Mouse (Mus musculus) lung, postnatal 0 days (tissue): Measurements from ENCODE around the gene Ccdc88c. TPM values are rescaled to one million over a fixed set of nuclear protein-coding genes. Genes with fewer than 3 reads are reported as not detected.

ENCODE experiments used
- ATAC-seq: fragments of 200-750 bp; cut with Nextera tagmentation; 2 replicates; pipeline ENCODE4 v1.8.0; 2017; ENCODE audit warnings: moderate library complexity
- DNase-seq: peaks from one replicate; pipeline ENCODE4 v3.0.0-alpha.2; 2016; ENCODE audit warnings: low spot score
- H3K27ac ChIP-seq: fragments of 300-500 bp; sonication (generic); 2 replicates; pipeline ENCODE4 v1.5.1; 2014; ENCODE audit warnings: antibody characterized with exemption, mild to moderate bottlenecking, low read length, mixed read lengths
- H3K27me3 ChIP-seq: fragments of 300-500 bp; sonication (generic); replicated peaks from 2 replicates; pipeline ENCODE4 v1.6.1; 2014; ENCODE audit warnings: low read length, mixed read lengths; ENCODE audit not compliant: insufficient read depth
- H3K36me3 ChIP-seq: fragments of 300-500 bp; sonication (generic); 2 replicates; pipeline ENCODE4 v1.6.1; 2014; ENCODE audit warnings: low read length, mixed read lengths; ENCODE audit not compliant: insufficient read depth
- H3K4me1 ChIP-seq: fragments of 300-500 bp; sonication (generic); 2 replicates; pipeline ENCODE4 v1.6.1; 2014; ENCODE audit warnings: antibody characterized with exemption, low read depth, low read length, mixed read lengths; ENCODE audit not compliant: insufficient read depth
- H3K4me2 ChIP-seq: fragments of 300-500 bp; sonication (generic); replicated peaks from 2 replicates; pipeline ENCODE4 v1.6.1; 2014; ENCODE audit warnings: low read depth, mild to moderate bottlenecking, low read length, moderate library complexity, mixed read lengths
- H3K4me3 ChIP-seq: fragments of 300-500 bp; sonication (generic); 2 replicates; pipeline ENCODE4 v1.5.1; 2014; ENCODE audit warnings: low read depth, low read length
- H3K9ac ChIP-seq: fragments of 300-500 bp; sonication (generic); replicated peaks from 2 replicates; pipeline ENCODE4 v1.6.1; 2014; ENCODE audit warnings: low read depth, mild to moderate bottlenecking
- H3K9me3 ChIP-seq: fragments of 300-500 bp; sonication (generic); 2 replicates; pipeline ENCODE4 v1.6.1; 2016; ENCODE audit warnings: low read length, mixed read lengths
- CTCF ChIP-seq: IDR thresholded peaks from 2 replicates; pipeline ENCODE4 v1.5.1; 2016; ENCODE audit warnings: antibody characterized with exemption, mild to moderate bottlenecking
- EP300 ChIP-seq: IDR thresholded peaks from 2 replicates; pipeline ENCODE4 v1.6.1; 2016; ENCODE audit warnings: antibody characterized with exemption, mild to moderate bottlenecking, control low read depth
- WGBS: fragments of 180-500 bp; shearing (Covaris S2); extraction: QIAGEN DNeasy Blood & Tissue Kit; methylation state at CpG from one replicate; pipeline ENCODE4 v1.1.7; 2014; 5-methylcytosine and 5-hydroxymethylcytosine counted together
- polyA plus RNA-seq: library from polyadenylated mRNA; unstranded; fragments of >200 nt; fragmentation: Nextera tagmentation; extraction: Ambion mirVana; gene quantifications from 2 replicates; pipeline ENCODE4 v1.2.1, GENCODE M21; 2015

Gene Ccdc88c
- polyA plus RNA-seq, 1 experiment from 2014 or later, result 7.4 TPM

DNA sequence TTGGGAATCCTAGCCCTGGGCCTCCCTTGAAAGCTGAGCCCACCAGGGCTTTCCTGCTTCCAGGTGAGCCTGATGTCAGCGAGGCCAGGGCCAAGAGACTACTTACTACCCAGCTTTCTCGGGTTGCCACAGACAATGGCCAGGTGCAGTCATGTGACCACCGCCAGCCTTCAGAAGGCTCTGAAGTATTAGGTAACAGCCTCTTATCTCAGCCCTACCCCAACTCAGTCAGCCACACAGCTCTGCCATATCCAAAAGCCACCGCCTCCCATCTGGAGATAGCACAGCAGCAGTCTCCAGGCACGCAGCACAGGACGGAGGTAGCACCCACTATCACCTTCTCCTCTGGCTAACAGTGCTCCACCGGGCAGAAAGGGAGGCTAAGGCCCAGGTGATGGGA, 3.5 kb downstream of the Ccdc88c start:
- H3K36me3 ChIP-seq, result no peaks in the 10 kb centered on the region
- peaks cover 5% of the 10 kb centered on the region; the same call in 1 of the 2 replicates for H3K4me1 ChIP-seq
- ATAC-seq (peak; percentile 52), DNase-seq (peak; percentile 85)
- no peak for TF ChIP-seq EP300
- TF ChIP-seq CTCF, result no peak
- no peaks in the 10 kb centered on the region; the same call in 1 of the 2 replicates for H3K27me3 ChIP-seq
- peak overlapping the region; percentile 22 for H3K4me2 ChIP-seq
- no peak overlapping the region for H3K9ac ChIP-seq
- peak overlapping the region; percentile 22; the same call in 1 of the 2 replicates for H3K27ac ChIP-seq
- 51% methylated on average over 7 of the region's 7 CpGs for WGBS
- no peaks in the 10 kb centered on the region for H3K9me3 ChIP-seq
- no peak overlapping the region for H3K4me3 ChIP-seq

- H3K27me3 ChIP-seq, result no peaks in the 10 kb centered on the region; the same call in 1 of the 2 replicates
Measured at GRCm38 (mm10) chr12:101024824-101025223, 4.0 kb downstream of the Ccdc88c start.

GRCm38 (mm10) chr12:101023143-101023542, 5.7 kb downstream of the Ccdc88c start:
- Histone ChIP-seq H3K9ac (no peak overlapping the region), H3K4me1 (peaks cover 17% of the 10 kb centered on the region), H3K27me3 (no peaks in the 10 kb centered on the region), H3K9me3 (no peaks in the 10 kb centered on the region), H3K27ac (no peak overlapping the region), H3K4me2 (no peak overlapping the region), H3K36me3 (no peaks in the 10 kb centered on the region), H3K4me3 (no peak overlapping the region)
- TF ChIP-seq EP300 (no peak), CTCF (no peak)
- ATAC-seq (no peak), DNase-seq (no peak)
- WGBS, result 71% methylated on average over 11 of the region's 11 CpGs

More at GRCm38 (mm10) chr12:101024824-101025223, 4.0 kb downstream of the Ccdc88c start:
- Histone ChIP-seq H3K36me3 (no peaks in the 10 kb centered on the region), H3K4me2 (no peak overlapping the region; the same call in 1 of the 2 replicates), H3K4me3 (no peak overlapping the region), H3K4me1 (peaks cover 10% of the 10 kb centered on the region; the same call in 1 of the 2 replicates), H3K27ac (0 out of 2 replicates have a peak overlapping the region, but pooled peaks have one; percentile 22), H3K9me3 (no peaks in the 10 kb centered on the region), H3K9ac (no peak overlapping the region)
- DNase-seq (no peak), ATAC-seq (no peak)
- TF ChIP-seq EP300 (no peak), CTCF (no peak)
- WGBS, result 58% methylated on average over 8 of the region's 8 CpGs

DNA sequence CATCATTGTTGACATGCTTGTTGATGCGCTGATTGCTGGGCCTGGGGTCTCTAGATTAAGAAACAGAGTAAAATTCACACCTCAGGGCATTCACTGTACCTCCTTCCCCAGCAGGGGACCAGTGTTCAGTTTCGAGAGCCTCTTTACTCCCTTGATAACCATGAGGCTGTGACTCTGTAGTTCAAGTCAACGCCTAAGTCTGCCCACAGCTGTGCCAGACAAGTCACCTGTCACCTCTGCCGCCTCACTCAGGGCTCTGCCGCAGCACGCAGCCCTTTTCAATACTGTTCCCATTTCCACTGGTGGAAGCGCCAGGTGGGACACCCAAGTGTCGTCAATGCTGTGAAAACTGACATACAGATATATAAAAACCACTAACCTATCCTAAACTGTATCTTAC, 6.5 kb downstream of the Ccdc88c start:
- Histone ChIP-seq H3K4me2 (no peak overlapping the region), H3K27ac (no peak overlapping the region), H3K36me3 (no peaks in the 10 kb centered on the region), H3K9me3 (no peaks in the 10 kb centered on the region), H3K9ac (no peak overlapping the region), H3K4me3 (no peak overlapping the region), H3K27me3 (no peaks in the 10 kb centered on the region), H3K4me1 (peaks cover 20% of the 10 kb centered on the region)
- ATAC-seq, result no peak
- 72% methylated on average over 8 of the region's 8 CpGs for WGBS
- DNase-seq, result no peak
- TF ChIP-seq CTCF (no peak), EP300 (no peak)

DNA sequence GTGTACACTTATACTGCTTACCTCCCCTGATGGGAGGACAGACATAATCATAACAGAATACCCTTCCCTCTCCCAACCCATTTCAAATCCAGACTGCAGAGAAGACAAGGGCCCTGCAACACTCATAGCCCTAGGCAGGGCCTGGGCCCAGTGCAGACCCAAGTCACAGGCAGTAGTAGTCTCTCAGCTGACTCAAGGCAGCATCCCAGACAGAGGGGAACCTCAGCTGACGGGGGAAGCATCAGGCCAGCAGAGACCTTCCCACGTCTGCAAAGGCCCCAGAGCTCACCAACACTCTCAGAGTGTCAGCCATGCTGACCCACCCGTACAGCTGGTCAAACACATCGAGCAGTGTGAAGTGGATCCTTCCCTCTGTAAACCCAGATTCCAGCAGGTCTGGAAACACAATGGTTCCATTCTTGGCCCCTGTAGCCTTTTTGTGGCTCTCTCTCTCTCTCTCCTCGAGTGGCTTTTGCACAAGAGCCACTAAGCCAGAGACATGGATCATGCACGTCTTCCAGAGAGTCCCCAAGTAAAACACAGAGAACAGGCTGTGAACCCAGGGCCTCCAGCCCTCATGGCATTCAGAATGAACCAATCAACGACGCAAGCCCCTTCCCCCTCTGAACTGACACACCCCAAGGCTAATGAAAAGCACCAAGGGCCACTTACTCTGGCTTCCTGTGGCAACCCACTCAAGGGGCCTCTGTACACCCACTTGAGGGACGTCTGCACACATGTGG, 7.2 kb downstream of the Ccdc88c start:
- 58% methylated on average over 9 of the region's 9 CpGs for WGBS
- no peak overlapping the region for H3K4me3 ChIP-seq
- H3K9ac ChIP-seq, result no peak overlapping the region
- ATAC-seq, result peak; percentile 43
- no peak overlapping the region for H3K4me2 ChIP-seq
- DNase-seq, result peak; percentile 58
- H3K27ac ChIP-seq, result 0 out of 2 replicates have a peak overlapping the region, but pooled peaks have one; percentile 51
- TF ChIP-seq EP300, result peak; percentile 61
- TF ChIP-seq CTCF, result no peak
- H3K36me3 ChIP-seq, result no peaks in the 10 kb centered on the region
- peaks cover 23% of the 10 kb centered on the region for H3K4me1 ChIP-seq
- no peaks in the 10 kb centered on the region for H3K27me3 ChIP-seq
- no peaks in the 10 kb centered on the region for H3K9me3 ChIP-seq

DNA sequence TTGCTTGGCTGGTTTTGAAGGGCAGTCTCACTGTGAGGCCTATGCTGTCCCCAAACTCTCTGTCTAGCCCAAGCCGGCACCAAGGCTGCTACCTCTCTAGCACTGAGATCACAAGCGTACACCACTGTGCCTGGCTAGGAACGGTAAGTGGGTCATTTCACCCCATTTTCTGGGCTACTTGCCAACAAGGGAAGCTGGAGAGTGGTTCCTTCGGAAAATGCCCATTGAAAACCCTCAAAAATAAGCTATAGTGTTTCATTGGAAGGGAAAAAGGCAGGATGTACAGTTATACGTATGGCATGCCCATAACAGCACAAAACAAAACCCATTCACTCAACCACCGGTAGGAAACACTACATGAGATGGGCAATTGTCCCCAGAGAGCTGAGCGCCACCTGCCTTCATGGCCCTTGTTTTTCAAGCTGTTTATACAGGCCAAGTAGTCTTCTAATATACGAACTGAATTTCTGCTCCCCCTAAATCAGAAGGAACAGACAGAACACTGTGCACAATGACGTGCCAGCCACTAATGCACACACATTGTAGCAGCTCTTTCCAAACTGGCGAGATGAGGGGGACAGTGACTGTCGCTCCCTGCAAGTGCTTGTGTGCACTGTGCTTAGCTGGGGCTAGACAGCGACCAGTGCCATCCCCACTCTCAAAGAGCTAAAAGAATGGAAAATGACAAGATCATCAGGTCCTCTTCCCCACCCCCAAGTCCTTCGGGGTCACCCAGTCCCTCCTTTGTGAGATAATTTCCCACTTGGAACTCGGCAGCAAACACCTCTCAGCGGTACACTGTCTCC, 8.4 kb downstream of the Ccdc88c start:
- Histone ChIP-seq H3K4me1 (peaks cover 26% of the 10 kb centered on the region), H3K9ac (no peak overlapping the region), H3K27me3 (no peaks in the 10 kb centered on the region), H3K4me2 (no peak overlapping the region), H3K9me3 (no peaks in the 10 kb centered on the region), H3K4me3 (no peak overlapping the region), H3K36me3 (no peaks in the 10 kb centered on the region), H3K27ac (peak overlapping the region; percentile 33; the same call in 1 of the 2 replicates)
- peak; percentile 46 for TF ChIP-seq CTCF
- TF ChIP-seq EP300, result no peak
- DNase-seq, result peak; percentile 65
- 52% methylated on average over 15 of the region's 15 CpGs for WGBS
- ATAC-seq, result peak; percentile 34
